Mouse (Mus musculus) spleen, postnatal 14 days (tissue): ENCODE data around the gene Scn5a.
A peak's percentile ranks its signal among the peaks of the same experiment; 100 is the strongest.

Experiments used
- DNase-seq, 2 experiments: peaks; one replicate each; pipeline ENCODE4 v3.0.0; 2021 to 2022; ENCODE audit warnings: low spot score in 2 of 2

Gene Scn5a

GRCm38 (mm10) chr9:119504981-119505658, 73.7 kb downstream of the Scn5a start:
- DNase-seq: no peak

DNA sequence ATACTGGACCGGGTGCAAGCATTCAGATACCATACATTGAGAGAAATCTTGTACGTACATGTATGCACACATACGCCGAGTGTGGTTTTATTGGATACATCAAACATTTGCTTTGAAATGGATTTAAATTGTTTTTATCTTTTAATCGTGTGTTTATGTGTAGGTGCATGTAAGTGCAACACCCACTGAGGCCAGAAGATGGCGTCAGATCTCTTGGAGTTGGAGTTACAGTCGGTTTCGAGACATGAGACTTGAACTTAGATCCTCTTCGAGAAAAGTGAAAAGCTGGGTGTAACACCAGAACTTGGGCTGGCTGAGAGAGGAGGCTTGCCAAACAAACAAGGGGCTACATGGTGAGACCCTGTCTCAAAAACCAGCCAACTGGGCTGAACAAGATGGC, 75.2 kb downstream of the Scn5a start:
- DNase-seq: no peak

- DNase-seq: no peak
Measured at GRCm38 (mm10) chr9:119498885-119499284, 79.9 kb downstream of the Scn5a start.

DNA sequence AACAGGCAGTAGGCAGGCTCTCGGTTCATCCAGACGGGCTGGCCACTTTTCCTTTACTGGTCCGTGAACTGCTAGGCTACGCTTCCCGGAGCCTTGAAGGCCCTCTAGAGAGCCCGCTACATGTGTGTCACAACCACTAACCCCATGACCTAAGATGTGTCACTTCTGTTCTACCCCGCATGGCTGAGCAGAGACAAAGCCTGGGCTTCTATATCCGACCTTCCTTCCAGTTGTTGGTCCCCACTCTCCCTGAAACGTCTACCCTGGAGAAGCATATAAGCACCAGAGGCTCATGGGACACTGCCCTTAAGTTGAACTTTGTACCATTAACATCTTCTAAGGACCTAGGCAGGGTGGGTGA, 80.6 kb downstream of the Scn5a start:
- DNase-seq: no peak

DNA sequence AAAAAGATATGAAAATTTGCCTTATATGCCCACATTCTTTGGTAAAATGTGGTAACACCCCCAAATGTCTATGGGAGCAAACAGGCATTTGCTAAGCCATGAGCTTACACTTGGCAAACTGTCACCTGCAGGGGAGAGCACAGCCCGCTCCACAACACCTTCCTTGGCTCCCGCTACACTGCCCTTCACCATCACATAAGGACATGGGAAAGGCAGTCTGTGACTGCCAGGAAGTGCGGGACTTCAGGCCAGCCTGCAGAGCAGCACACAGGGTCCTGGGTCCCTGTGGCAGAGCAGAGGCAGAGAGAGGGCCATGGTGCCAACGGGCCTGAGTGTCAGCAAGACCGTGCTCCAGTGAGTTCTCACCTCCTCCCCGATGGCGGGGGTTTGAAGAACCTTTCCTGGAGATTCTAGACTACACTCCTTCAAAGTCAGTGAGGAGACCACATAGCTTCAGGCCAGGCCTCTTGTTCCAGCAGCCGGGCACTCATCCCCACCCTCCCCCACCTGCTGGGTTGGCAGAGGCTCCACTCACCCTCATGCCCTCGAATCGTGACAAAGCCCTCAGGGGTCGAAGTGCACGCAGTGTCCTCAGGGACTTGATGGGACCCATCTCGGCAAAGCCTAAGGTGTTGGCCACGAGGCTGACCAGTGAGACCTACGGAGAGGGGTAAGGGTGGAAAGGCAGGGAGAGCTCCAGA, 81.1 kb downstream of the Scn5a start:
- no peak for DNase-seq

DNA sequence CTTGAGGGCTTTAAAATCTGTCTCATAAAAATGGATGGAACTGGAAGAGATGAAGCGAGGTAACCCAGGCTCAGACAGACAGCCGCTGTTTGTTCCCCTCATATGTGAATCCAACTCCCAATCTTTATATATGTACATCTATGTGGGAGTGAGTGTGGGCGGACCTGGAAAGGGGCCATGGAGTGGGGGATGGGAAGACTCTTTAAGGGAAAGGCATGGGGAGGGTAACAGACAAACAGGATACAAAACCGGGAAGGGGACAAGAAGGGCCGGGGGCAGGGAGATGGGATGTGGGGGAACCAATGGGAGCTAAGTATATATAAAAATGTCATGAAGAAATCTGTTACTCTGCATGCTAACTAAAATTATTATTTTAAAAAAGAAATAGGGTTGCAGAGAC, 81.9 kb downstream of the Scn5a start:
- no peak for DNase-seq

DNA sequence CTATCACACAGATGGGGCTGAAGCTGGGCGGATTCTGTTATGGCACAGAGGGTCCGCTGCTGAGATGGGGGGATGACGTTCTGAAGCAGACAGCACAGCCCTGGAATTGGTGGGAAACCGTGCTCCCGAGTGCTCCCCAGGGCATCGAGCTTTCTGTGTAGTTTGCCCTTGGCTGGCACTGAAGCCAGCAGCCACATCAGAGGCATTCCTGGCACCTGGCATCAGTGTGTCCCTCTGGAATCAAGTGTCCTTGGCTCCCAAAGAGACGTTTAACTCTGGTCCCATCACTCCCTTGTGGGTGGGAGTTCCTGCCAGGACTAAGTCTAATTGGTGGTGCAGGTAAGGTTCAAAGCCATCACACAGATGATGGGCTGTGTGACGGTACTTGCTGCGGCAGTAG, 82.5 kb downstream of the Scn5a start:
- DNase-seq: no peak

DNA sequence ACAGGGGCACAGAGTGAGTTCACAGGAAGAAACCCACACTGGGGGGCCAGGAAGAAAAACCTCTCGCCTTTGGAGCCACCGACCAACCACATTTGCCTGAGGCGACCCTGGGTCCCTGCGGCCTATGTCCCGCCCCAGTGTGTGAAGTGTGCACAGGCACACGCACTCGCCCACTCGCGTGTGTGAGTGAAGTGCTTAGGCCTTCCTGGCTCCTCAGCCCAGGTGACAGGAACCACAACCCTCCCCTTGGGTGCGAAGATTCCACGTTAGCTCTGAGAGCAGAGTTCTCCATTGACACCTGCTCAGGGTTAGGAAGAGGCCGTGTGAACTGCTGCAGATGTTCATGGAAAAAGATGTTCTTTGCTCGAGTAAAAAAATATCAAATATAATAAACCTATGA, 93.9 kb downstream of the Scn5a start:
- no peak for DNase-seq

DNA sequence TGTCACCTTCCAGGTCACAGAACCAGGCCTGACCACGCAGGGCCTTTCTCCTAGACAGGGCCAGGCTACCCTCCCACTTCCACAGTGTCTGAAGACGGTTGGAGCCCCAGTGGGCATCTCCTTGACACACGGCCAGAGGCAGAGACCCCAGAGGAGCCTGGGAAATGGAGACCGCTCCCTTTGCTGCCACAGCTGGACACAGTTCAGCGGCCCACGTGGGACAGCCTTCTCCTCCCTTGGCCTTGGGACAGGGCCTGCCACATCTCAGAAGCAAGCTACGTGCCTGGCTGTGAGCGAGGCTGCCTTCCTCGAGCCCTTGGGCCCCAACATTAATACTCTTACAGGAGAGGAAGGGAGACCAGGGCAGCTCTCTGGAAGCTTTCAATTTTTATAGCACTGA, 94.4 kb downstream of the Scn5a start:
- no peak for DNase-seq

GRCm38 (mm10) chr9:119483554-119484353, 95.1 kb downstream of the Scn5a start:
- DNase-seq: no peak

DNA sequence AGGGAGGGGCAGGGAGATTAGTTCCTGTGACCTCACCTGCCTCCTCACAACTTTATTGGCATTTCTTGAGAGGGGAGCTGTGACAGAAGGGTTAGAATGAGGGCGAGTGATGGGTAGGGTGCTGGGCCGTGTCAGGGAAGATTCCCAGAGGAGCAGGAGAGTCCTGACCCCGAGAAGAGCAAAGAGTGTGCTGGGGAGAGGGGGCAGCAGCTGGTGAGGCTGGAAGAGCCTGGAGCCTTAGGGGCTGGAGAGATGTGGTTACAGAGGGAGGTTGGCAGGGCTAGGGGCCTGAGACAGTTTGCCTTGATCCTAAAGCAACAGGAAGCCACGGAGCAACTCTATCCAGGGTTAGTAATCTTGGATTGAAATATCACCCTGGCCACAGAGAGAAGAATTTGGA, 97.2 kb downstream of the Scn5a start:
- no peak for DNase-seq

DNA sequence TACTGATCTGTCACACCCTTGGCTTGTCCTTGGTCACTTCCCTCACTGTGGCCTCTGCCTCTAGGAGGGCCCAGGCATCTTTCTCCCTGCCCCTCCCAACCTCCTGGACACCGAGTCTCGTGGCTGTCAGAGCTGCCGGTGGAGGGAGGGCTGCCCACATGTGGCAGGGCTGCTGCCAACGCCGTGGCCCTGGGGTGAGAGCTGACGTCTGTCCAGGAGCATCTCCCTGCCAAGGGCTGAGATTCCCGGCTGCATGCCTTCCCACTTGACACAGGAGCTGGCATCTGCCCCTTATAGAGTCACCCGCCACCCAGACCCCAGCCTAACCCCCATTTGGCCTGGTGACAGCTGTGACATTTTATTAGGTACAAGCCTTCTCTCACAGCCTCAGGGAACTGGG, 99.5 kb downstream of the Scn5a start:
- DNase-seq: no peak

DNA sequence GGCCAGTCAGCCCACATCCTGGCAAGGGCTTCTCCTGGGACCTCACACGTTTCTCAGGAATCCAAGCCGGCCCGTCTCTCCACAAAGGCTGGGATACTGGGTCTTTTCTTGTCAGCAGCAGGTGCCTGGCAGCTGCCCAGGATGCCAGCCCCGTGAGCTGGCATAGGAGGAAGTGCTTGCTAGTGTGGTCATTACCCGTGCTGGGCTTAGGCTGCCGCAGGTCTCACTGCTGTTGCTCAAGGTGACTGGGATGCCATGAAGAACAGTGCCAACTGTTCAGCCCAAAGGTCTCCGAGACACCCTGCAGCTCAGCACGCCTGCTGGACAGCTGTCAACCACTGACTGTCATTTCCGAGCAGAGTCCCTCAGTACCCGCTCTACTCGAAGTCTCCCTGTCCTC, 100.5 kb downstream of the Scn5a start:
- DNase-seq: no peak

DNA sequence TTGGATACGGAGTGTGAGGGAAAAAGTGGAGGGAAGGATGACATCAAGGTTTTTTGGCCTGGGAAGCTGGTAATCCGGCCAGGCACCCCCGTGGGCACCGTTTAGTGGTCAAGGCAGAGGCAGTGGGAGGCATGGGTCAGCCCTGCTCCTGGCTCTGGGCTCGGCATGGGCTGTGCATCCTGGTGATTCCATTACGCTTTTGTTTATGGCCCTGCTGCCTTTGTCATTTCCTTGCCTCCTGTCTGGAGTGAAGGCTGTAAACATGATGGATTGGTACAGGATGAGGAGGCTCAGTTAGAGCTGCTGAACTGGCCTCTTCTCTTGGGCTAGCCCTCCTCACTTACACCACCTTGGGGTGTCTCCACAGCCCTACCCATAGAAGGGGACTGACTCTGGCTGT, 101.1 kb downstream of the Scn5a start:
- DNase-seq: no peak

DNA sequence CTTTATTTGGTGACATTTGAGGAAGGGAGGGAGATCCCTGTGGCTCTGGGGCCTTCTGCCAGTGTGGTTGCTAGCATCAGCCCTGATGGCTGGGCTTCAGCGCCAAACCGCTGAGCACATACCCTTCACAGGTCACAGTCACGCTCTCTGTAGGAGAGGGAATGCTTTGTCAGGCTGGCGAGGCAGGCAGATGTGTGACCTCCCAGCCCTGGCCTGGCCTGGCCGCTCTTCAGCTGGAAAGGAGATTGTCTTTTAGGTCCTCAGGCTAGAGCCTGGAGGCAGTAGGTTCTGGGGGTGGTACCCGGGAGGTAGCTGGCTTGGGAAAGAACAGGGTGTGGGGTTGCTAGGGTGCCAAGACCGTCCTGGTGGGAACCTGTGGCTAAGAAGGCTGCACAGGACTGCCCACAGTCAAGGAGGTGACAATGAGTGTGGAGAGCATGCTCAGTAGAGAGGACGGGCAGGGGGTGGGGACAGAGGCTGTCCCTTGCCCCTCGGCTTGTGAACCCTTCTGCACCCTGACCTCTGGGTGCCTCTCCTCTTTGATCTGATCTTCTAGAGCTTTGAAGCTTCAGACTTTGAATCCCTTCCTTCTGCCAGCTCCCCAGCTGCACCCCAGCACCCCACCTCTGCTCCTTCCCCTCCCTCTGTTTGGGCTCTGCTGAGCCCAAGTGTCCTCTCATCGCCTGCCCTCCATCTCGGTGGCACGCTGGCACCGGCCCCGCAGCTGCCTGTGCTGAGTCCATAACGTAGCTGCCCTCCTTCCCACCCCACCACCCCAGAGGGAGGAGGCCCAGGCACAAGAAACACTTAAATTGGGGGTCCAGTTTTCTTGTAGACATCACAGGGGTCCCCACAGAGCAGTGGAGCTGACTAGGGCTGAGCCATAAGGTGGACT, 103.9 kb downstream of the Scn5a start:
- DNase-seq: no peak

DNA sequence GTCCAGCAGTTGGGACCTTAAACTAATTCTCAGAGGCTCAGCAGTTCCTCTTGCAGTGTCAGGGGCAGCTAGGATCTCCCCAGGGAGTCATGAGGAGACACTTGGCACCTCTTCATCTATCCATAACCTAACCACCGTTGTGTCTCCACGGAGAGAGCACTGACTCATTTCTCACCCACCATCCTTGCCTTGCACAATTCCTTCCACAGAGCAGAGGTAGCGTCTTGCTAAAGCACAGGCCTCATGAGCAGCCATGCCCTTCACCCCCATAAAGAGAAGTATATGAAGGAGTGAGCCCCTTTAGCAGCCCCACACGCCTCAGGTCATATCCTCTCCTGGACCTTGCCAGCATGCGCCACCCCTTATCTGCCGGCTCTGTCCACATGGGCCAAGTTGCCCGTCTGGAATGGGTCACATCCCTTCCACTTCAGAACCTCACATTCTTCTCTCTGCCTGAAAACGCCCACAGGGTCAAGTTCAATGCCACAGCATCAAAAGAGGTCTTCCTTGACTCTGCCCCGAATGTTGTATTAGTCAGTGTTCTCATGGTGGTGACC, 105.1 kb downstream of the Scn5a start:
- DNase-seq: no peak

DNA sequence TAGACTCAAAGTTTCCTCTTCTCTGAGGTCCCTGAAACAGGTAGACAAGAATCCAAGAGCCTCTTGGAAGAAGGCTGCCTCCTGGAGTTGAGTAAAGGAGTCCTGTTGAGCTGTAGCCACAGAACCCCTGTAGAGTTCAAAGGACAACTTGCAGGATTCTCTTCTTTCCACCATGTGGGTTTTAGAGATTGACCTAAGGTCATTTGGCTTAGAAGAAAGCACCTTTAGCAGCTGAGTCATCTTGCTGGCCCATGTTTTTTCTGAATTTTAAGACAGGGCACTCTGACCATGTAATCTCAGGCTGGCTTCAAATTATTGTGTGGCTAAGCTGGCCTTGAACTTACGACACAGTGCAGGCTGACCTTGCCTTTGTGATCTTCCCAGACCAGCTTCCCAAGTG, 105.8 kb downstream of the Scn5a start:
- no peak for DNase-seq

DNA sequence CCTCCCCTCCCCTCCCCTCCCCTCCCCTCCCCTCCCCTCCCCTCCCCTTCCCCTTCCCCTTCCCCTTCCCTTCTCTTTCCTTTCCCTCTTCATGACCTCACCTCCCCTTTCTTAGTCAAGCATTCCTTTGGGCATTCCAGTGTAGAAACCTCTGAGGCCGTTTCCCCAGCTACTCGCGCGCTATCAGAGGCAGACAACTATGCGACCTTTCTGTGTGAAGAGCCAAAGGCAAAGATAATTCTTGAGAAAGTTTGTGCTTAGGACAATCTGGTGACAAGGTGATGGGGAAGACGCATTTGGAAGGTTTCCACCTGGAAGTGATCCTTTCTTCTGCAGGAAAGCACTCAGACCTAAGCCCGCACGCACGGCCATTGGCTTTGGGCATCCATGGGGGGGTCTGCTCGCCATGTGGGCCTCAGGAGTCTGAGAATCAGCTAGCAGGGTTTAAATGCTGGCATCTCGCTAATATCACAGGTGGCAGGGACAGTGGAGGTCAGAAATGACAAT, 106.4 kb downstream of the Scn5a start:
- no peak for DNase-seq

DNA sequence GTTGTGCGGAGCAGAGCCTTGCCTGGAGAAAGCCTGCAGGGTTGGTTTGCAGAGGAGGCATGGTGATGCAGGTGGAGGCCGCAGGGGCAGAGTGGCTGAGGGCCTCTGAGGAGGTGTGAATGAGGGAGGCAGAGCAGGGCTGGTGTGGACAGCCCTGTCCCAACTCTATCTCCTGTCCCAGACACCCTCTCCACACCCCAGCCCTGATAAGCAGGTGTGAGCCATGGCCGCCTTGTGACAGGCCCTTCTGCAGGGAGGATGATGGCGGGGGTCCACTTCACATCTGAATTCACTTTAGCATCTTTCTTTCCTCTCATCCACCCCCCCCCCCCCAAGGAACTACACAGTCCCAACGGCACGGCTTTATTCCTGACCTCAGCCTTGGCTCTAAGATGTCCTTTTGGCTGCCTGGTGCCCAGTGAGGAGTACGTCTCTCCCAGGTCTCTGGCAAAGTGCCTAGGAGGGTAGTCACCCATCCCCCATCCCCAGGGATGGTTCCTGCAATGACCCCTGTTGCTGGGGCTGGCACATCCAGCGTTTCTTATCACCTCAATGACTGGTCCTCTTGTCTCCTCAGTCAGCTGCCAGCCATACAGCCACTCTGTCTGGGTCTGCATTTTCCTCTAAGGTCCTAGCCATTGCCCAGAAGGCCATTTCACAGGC, 109.0 kb downstream of the Scn5a start:
- DNase-seq: peak; percentile 36 to 41

DNA sequence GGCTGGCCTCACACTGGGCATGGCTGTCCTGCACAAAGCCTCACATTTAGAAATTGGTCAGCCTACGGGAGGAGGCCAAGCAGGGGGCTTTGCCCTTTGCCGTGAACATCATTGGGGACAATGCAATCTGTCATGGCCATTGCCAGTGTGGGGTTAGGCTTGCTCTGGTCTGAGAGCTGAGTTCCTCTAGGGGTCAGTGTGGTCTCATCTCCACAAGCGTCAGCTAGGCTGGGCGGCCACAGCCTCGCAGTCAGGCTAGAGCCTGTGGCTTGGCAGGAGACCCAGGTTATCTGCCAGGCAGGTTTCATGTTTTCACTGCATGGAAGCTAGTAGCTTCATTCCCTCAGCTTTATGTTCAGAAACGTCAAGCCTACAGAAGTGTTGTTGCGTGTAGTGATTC, 113.2 kb downstream of the Scn5a start:
- no peak for DNase-seq

DNA sequence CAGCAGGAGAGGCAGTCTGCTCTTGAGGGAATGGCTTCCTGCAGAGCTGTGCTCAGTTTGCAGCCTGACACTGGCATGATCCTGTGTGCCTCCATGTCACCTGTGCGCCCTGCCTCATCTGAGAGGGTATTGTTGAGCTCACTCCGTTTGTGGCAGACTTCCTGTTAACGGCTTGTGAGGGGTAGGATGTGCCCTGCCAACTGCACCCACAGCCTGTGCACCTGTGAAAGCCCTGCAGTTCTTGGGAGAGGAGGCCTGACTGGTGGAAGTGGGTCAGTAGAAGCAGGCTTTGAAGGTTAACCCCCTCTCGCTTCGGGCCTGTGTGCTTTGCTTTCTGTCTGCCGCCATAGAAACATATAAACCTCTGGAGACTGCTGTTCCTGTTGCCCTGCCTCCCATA, 113.8 kb downstream of the Scn5a start:
- no peak for DNase-seq
